Mouse (Mus musculus): ENCODE measurements around the gene Bcor. TPM values are rescaled to one million over a fixed set of nuclear protein-coding genes. Genes with fewer than 3 reads are reported as not detected.

Bcor gene
- polyA plus RNA-seq, 1 experiment from 2014 or later, result 14.2 TPM

- DNase-seq (ENCODE audit: low spot score), result peak; percentile 41
Measured at GRCm38 (mm10) chrX:12006882-12007753, 153.0 kb downstream of the Bcor start.

- peak; percentile 47 for DNase-seq (ENCODE audit: low spot score)
Measured at GRCm38 (mm10) chrX:12006031-12006881, 153.9 kb downstream of the Bcor start.

- peak; percentile 7 for DNase-seq (ENCODE audit: low spot score)
Measured at GRCm38 (mm10) chrX:12005181-12006030, 154.7 kb downstream of the Bcor start.

GRCm38 (mm10) chrX:12004416-12004815 lies 155.7 kb downstream of the Bcor start:
- DNase-seq (ENCODE audit: low spot score), result no peak

GRCm38 (mm10) chrX:12003947-12004346 lies 156.2 kb downstream of the Bcor start:
- no peak for DNase-seq (ENCODE audit: low spot score)

GRCm38 (mm10) chrX:12003539-12003938 lies 156.6 kb downstream of the Bcor start:
- no peak for DNase-seq (ENCODE audit: low spot score)

- DNase-seq (ENCODE audit: low spot score), result peak; percentile 52
Measured at GRCm38 (mm10) chrX:12003106-12003505, 157.0 kb downstream of the Bcor start.

GRCm38 (mm10) chrX:12002596-12002995 lies 157.6 kb downstream of the Bcor start:
- DNase-seq (ENCODE audit: low spot score), result no peak

GRCm38 (mm10) chrX:12001969-12002368 lies 158.2 kb downstream of the Bcor start:
- no peak for DNase-seq (ENCODE audit: low spot score)

- no peak for DNase-seq (ENCODE audit: low spot score)
Measured at GRCm38 (mm10) chrX:12001336-12001735, 158.8 kb downstream of the Bcor start.

- no peak for DNase-seq (ENCODE audit: low spot score)
Measured at GRCm38 (mm10) chrX:12000620-12001019, 159.5 kb downstream of the Bcor start.

- DNase-seq (ENCODE audit: low spot score), result no peak
Measured at GRCm38 (mm10) chrX:11999951-12000350, 160.2 kb downstream of the Bcor start.

GRCm38 (mm10) chrX:11998934-11999336 lies 161.2 kb downstream of the Bcor start:
- peak; percentile 73 for DNase-seq (ENCODE audit: low spot score)

- no peak for DNase-seq (ENCODE audit: low spot score)
Measured at GRCm38 (mm10) chrX:11996891-11997290, 163.3 kb downstream of the Bcor start.

GRCm38 (mm10) chrX:11996489-11996888 lies 163.7 kb downstream of the Bcor start:
- DNase-seq (ENCODE audit: low spot score), result no peak

GRCm38 (mm10) chrX:11993641-11994419 lies 166.3 kb downstream of the Bcor start:
- no peak for DNase-seq (ENCODE audit: low spot score)

GRCm38 (mm10) chrX:11989471-11989870 lies 170.7 kb downstream of the Bcor start:
- no peak for DNase-seq (ENCODE audit: low spot score)

- no peak for DNase-seq (ENCODE audit: low spot score)
Measured at GRCm38 (mm10) chrX:11988191-11988896, 171.8 kb downstream of the Bcor start.

GRCm38 (mm10) chrX:11987602-11988001 lies 172.6 kb downstream of the Bcor start:
- DNase-seq (ENCODE audit: low spot score), result no peak

Data from thymus, postnatal 0 days (tissue).